Mouse (Mus musculus) cortical plate, adult 2 months (tissue): ENCODE data around the gene Tmem259.

Experiments used
- CTCF ChIP-seq: fragments of 200-500 bp; IDR thresholded peaks from 2 replicates; pipeline ENCODE4 v1.5.1; 2011; ENCODE audit warnings: mild to moderate bottlenecking, control low read depth, low read length; ENCODE audit not compliant: insufficient read depth; ENCODE audit errors: extremely low read depth
- POLR2A ChIP-seq: fragments of 200-500 bp; IDR thresholded peaks from 2 replicates; pipeline ENCODE4 v1.6.1; 2011; ENCODE audit warnings: mild to moderate bottlenecking, low read length, control low read depth; ENCODE audit not compliant: insufficient read depth; ENCODE audit errors: extremely low read depth

DNA sequence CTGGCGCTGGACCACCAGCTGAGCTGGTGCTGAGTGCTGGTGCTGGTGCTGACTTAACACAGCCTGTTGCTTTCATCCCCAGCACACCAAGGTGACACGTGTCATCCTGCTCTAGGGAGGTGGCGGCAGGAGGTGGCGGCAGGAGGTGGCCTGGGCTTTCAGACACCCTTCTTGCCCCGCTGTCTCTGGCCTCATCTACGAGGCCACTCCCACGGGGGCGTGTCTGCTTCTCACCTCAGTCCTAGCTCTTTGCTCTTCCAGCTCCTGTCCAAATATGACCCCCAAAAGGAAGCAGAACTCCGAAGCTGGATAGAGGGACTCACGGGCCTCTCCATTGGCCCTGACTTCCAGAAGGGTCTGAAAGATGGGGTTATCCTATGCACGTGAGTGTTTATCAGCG is 7.0 kb upstream of the Tmem259 start:
- TF ChIP-seq CTCF (no peak), POLR2A (no peak)
